Mouse (Mus musculus): ENCODE measurements around the gene Fbxw7.

DNA sequence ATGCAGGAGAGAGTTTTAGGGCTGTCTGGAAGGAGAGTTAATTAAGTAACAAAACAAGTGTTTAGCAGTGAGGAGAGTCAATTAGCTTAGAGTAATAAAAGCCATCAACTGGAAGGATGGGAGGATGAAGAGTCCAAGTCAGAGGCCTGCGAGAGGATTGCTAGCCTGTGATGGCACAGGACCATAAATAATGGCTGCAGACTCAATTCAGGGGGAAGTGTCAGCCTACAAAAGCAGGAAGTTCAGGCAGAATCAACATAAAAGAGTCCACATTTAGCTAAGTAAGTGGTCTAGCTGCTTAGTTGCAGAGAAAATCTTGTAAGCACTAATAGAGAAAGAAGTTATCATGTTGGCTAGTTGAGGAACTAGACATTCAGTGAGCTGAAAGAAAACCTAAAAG, 52.9 kb downstream of the Fbxw7 start:
- TF ChIP-seq CTCF (IDR thresholded peaks at IDR 0.05; ENCODE audit: control insufficient read depth, insufficient read depth, insufficient read length), result no peak
- TF ChIP-seq MYOD1 (IDR thresholded peaks at IDR 0.05; ENCODE audit: control insufficient read depth, insufficient read length, low read depth), result no peak
- TF ChIP-seq MAX (IDR thresholded peaks at IDR 0.05), result no peak
- TF ChIP-seq USF1 (IDR thresholded peaks at IDR 0.05; ENCODE audit: low read depth), result no peak
- no peak for TF ChIP-seq FOSL1 (IDR thresholded peaks at IDR 0.05; ENCODE audit: insufficient read depth, low read length, poor library complexity, severe bottlenecking)
- no peak for TF ChIP-seq CEBPB (IDR thresholded peaks at IDR 0.05; ENCODE audit: low read depth)
- no peak for TF ChIP-seq MYOG (IDR thresholded peaks at IDR 0.05; ENCODE audit: control insufficient read depth, extremely low read depth, insufficient read length)
